Mouse (Mus musculus) adrenal gland, adult (tissue): ENCODE measurements around the gene Gm11733.

Source experiments
- DNase-seq, 2 experiments: peaks; one replicate each; pipeline ENCODE4 v3.0.0; 2022 to 2023; ENCODE audit warnings: low spot score in 1 of 2; ENCODE audit not compliant: inconsistent age in 2 of 2

The Gm11733 gene

GRCm38 (mm10) chr11:117534912-117535311 is 50.7 kb downstream of the Gm11733 start:
- DNase-seq: peak; percentile 78 to 83

GRCm38 (mm10) chr11:117535491-117536304 is 51.5 kb downstream of the Gm11733 start:
- DNase-seq: peak in 1 of 2 experiments; percentile 32

GRCm38 (mm10) chr11:117536586-117536985 is 52.4 kb downstream of the Gm11733 start:
- peak; percentile 79 to 83 for DNase-seq
